Mouse (Mus musculus) heart, postnatal 25 days (tissue): ENCODE results near the gene Cyp2c70. TPM values are rescaled to one million over a fixed set of nuclear protein-coding genes. Genes with fewer than 3 reads are reported as not detected.
"Not testable (repeated sequence)": the region's sequence is repeated elsewhere in the genome, so short reads cannot be mapped to it uniquely, and the experiment has no call there.

ENCODE experiments used
- DNase-seq: peaks from one replicate; pipeline ENCODE4 v3.0.0; 2022; ENCODE audit warnings: low spot score
- intact Hi-C: fragments of 180-260 bp; cut with DNase I; formaldehyde crosslinking; loops from one replicate; pipeline ENCODE4 v1.15.1; 2025
- total RNA-seq, 2 experiments: library from RNA; stranded (reverse); gene quantifications; 2 replicates each; pipeline ENCODE4 v1.2.3; 2021

Gene Cyp2c70
- total RNA-seq = under 1 TPM; 0.13 to 0.25 TPM

DNA sequence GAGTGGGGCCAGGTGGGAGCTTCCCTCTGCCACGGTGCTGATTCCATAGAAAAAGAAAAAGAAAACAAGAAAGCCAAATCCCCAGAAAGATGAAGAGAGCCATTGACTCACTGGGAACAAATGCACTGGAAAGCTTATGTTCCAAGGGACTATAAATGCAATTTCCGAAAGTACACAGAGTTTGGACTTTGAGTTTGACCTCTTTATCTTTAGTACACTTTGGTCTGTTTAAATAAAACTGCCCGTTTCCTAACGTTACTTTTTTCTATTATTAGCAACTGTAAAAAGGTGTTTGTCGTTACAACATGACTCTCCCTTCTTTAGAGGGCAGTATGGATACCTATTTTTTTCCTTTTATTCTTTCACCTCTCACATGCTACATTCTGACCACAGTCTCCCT lies at the start of gene Cyp2c70:
Cyp2c70 (minus strand) TSS at position 174 of the 400 bp plus-strand sequence.
- no peak for DNase-seq
- intact Hi-C loops = no loop called here

DNA sequence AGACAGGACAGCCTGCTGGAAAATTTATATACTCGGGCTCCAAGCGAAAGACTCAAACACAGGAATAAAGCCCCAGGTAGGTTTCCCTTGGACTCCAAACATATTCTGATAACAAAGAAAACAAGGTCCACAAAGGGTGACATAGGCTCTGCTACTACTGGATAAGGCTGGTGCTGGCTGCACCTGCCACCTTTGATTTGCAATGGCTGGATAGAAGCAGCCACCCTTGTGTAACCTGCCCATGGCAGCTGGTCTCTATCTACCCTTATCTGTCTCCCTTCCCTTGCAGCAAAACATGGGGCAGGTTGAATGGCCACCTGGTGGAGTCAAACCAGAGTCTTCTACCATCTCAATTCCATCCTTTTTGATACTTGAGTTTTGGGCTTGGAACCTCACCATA lies 45.4 kb upstream of the Cyp2c70 start:
- DNase-seq = no peak
- intact Hi-C loops = loop anchor here (5.0 kb wide), 1 partner anchor 105 kb away; no protein-coding TSS in a partner anchor

DNA sequence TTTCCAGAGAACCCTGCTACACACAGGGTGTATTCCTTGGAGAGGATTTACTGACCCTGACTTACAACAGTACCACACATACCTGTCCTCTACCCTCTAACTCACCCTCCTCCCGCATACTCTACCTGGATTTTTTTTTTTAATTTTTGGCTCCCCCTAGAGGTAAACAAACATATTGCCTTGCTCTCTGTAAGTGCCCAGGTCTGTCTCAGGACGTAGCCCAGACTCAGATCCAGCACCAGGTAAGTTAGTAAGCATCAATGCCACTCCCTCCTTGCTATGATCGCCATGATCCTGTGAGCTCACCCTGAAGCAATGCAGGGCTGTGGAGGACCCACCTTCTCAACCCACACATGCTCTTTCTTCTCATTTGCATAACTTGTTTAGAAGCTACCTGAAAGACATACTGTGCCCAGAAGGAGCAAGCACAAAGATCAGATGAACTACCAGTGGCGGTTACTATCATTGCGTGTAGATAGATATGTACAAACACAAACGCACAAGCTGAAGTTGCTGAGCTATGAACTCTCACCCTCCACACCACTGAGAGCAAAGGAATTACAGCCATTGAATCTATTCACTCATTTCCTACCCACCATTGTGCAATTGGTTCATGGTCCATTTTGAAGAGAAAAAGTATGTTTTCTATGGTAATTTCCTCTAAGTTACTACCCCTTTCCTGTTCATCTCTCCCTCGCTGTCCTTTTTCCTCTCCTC lies 44.9 kb upstream of the Cyp2c70 start:
- intact Hi-C loops = loop anchor here (5.0 kb wide), 1 partner anchor 105 kb away; no protein-coding TSS in a partner anchor
- no peak for DNase-seq

DNA sequence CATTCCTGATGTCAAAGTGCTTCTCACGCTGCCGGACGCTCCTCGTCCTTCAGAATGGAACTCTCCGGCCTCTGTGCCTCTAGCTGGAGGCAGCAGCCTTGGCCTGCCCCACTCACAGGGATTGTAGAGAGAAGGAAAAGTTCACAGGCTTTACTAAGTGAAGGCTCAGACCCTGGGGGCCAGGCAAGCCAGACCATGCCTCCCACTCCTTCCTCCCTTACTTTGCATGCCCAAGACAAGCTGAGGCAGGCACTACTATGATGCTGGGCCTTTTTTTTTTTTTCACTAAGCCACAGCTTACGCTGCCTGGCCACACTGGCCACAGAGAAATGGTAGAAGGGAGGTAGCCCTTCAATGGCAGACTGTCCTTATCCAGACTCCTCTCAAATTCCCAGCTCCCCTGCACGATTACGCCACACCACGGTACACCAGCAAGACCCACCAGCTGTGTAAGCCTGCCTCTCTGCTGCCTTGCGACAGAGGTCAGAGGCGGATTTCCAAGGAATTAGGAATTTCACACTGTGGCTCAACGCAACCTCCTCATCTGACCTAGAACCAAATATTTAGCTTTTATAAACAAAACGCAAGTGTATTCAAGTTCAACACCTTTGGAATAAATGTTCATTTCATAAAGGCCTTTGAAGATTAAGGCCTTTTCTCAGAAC lies 44.1 kb upstream of the Cyp2c70 start:
- intact Hi-C loops = loop anchor here (5.0 kb wide), 1 partner anchor 106 kb away; no protein-coding TSS in a partner anchor
- DNase-seq = no peak

DNA sequence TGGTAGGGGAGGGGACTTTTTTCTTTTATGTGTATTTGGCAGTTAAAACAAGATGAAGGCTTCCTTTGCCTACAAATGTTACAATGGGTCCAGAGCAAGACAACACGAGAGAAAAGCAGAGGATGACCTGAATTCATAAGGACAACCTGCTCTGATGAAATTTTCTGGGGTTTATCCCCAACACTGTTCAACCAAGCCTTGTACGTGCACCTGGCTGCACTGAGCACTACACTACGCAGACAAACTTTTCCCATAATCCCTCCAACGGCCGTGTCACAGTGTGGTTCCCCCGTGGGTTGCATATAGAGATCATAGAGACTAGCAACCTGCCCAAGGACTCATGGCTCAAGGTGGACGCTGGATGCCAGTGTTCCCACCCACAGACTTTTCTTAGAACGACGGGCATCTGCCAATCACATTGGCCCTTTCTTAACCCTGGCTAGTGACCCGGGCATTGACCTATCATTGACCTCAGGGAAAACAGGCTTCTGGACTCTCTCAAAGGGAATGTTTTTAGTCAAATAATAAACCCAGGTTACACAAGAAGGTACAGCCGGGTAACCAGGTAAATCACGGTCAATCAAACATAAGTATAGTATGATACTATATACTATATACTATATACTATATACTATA lies 39.5 kb upstream of the Cyp2c70 start:
- DNase-seq = no peak
- intact Hi-C loops = no loop called here

DNA sequence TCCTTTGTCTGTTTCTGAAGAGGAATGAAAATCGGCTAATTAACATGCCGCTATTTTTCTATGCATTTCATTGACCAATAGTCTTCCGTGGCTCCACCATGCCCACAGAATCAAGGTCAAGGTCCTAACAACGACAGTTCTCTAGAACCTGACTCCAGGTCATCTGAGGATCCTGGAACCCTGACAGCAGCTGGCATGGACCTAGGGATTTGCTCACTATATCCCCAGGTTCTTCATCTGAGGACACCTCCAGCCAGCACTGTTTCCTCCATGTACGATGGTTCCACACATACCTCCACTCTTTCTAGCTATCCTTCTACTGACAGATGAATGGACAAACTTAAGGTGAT lies 38.6 kb upstream of the Cyp2c70 start:
- intact Hi-C loops = loop anchor here (1.0 kb wide), 1 partner anchor 1243 kb away; no protein-coding TSS in a partner anchor
- no peak for DNase-seq

DNA sequence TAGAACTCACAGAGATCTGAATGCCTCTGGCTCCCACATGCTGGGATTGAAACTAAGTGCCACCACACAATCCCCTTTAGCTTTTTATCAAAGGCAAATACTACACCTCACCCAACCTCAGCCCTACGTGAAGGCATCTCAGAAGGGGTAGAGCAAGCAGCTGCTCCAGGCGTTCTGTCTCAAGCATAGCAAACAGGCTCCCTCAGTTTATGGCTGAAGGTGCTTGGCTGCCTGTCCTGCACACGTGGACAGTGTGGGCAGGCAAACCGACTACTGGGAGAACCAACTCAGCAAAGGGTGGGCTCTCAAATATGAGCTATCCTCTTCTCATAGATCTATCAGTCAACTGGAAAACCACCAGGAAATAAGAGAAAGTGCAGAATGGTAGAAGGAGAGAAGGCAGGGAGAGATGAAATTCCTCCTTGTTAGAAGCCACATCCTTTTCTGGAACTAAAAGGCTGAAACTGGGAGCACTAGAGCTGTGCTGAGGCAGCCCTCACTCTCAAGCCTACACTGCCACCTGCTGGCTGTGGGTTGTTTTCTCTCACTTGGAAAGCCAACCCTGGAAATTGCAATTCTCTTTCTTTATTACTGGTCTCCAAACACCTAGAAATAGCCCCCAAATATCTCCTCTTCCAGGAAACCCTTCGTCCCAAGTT lies 38.1 kb upstream of the Cyp2c70 start:
- no peak for DNase-seq
- intact Hi-C loops = loop anchor here (1.0 kb wide), 1 partner anchor 1243 kb away; no protein-coding TSS in a partner anchor

DNA sequence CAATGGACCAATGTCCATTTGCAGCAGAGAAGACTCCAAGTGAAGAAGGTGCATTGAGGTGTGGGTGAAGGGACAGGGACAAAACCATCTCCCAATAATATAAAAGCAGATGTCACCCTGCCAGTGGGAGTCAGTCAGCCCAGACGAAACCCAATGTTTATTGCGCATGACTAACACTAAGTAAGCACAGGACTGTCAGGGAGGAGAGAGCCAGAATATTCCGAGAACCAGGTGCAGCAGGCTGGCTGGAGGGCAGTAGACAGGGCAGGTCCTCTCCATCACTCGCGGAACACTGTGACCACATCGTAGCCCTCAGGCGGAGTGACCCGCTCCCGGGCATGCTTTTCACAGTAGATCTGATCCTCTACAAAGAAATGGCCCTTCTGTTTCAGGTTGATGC lies 35.2 kb upstream of the Cyp2c70 start:
- intact Hi-C loops, DNase-seq: not testable (repeated sequence)

DNA sequence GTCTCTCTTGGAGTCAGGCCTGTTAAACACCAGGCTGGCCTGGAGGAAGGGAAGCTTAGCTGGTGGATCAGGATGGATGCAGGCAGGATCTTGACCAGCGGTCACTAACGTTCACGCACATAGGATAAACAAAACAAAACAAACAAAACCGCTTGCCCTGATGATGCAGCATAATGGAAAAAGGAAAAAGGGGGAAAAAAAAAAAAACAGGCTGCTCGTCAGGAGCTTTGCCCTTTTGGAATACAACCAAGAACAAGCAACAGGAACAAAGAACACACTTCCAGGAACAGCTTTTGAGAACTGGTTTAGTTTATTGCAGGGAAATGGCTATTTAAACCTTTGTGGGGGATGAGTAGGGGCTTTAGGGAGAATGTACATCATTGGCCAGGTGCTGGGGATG lies 33.7 kb upstream of the Cyp2c70 start:
- DNase-seq = no peak
- intact Hi-C loops = no loop called here

DNA sequence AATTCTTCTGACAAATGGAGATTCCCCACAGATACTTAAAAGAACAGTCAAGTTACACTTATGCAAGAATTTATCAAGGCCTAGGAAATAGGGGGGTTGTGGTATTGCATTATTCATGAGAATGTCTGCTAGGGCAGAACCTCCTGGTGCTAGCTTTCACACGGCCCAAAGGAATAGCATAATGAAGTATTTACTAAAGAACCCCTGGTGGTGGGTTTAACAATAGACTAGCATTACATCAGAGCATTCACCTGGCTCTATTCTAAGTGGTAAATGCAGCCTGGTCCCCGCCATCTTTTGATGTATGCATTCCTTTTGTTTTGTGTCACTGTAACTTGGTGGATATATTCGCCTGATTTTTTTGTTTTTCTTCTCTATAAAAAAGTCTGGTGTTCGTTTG lies 15.8 kb upstream of the Cyp2c70 start:
- intact Hi-C loops, DNase-seq: not testable (repeated sequence)

DNA sequence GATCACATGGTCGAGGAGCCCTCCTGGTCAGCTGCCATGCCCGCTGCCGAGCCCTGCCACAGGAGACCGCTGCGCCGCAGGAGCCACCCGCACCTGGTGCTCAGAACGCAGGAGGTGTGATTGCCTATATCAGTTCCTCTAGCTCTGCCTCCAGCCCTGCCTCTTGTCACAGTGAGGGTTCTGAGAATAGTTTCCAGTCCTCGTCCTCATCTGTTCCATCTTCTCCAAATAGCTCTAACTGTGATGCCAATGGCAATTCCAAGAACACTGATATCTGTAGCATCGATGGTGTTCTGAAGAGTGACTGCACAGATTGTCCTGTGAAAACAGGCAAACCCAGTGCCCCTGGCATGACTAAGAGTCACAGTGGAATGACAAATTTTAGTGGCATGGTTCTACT lies 3.5 kb upstream of the Cyp2c70 start:
- intact Hi-C loops = no loop called here
- no peak for DNase-seq

DNA sequence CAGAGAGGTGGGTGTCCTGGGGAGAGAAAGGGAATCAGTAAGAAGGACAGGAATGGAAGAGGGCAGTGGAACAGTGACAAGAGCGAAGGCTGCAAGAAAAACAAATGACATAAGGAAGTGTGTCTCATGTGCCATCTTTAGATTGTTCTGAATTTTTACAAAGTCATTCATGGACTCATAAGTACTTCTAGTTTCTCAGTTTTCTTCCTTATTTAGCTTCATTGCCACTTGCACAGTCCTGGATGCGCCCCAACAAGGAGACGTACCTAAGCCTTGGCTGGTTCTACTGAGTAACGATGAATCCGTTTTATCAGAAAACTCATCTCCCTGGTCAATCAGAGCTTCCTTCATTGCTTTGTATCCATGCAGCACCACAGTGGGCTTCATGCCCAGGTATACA lies 3.5 kb downstream of the Cyp2c70 start:
- no peak for DNase-seq
- intact Hi-C loops = no loop called here

DNA sequence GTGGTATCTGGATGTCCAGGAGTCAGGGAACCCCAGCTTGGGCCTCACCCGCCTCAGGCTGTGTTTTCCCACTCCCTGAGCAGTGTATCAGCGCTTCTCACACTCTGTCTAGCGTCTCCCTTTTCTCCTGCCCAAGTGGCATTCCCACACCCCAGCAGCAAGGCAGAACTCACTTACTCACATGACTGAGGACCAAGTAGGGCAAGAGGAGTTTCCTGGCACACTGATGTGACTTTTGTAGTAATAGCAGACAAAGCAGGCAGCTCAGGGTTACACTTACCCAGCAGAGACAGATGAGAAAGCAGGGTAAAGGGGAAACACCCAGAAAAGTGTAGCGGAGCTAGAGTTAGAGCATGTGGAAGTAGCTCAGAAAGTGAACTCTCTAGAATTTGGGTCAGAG lies 8.8 kb downstream of the Cyp2c70 start:
- intact Hi-C loops = no loop called here

DNA sequence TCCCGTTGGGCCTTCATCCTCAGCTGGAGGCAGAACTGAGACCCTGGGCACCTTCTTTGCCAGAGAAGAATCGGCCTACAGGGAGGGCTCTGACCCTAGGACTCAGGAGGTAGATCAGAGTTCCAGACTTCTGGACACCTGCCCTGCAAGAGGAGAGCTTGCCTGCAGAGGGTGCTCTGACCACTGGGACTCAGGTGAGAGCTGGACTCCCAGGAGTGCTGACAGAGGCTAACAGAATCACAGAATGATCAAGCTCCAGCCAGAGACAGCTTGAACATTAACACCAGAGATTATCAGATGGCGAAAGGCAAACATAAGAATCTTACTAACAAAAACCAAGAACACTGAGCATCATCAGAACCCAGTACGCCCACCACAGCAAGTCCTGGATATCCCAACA lies 18.7 kb downstream of the Cyp2c70 start:
- intact Hi-C loops, DNase-seq: not testable (repeated sequence)

More for the DNA sequence above, 8.8 kb downstream of the Cyp2c70 start:
- no peak for DNase-seq

DNA sequence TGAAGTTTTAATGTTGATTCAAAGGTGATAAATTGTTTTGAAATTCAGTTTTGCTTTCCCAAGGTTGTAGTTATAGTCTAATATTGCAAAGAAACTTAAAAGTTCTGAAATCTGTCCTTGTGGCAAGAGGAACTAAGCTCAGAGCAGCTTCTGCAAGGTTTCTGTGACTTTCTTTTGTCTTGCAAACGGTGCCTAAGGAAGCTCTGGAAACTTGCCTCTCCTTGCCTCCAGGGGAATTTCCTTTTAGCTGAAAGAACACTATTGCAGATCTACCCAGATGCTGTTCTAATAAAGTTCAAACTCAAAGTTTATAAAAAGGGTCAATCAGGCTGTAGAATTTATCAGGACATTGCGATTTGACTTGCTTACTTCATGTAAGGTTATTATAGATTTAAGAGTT lies 60.1 kb downstream of the Cyp2c70 start:
- DNase-seq, intact Hi-C loops: not testable (repeated sequence)

DNA sequence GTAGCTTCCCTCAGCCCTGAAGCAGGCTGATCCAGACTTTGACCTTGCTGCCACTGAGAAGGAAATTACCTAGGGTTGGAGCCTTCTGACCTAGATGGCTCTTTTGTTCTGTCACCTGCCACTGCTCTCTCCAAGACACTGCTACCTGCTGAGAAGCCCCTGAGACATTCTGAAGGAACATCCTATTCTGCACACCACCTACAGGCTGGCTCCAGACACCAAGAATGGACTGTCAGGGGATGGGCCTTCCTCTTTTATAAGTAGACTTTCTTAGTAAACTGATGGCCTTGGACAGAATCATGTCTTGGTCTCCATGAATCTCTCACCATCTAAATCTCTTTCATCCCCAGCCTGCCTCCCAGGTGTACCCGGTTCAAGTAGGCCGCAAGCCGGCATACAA lies 62.0 kb downstream of the Cyp2c70 start:
- intact Hi-C loops, DNase-seq: not testable (repeated sequence)

DNA sequence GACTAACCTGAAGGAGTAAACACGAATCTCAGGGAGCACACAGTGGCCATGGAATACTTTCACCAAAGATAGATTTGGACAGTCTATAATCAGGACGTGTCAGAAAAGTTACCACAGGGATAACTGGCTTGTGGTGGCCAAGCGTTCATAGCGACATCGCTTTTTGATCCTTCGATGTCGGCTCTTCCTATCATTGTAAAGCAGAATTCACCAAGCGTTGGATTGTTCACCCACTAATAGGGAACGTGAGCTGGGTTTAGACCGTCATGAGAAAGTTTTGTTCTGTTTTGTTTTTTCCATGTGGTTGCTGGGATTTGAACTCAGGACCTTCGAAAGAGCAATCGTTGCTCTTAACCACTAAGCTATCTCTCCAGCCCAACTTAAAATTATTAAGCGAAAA lies 67.5 kb downstream of the Cyp2c70 start:
- DNase-seq, intact Hi-C loops: not testable (repeated sequence)
